Mouse (Mus musculus): ENCODE data around the gene Pln. TPM values are rescaled to one million over a fixed set of nuclear protein-coding genes. Genes with fewer than 3 reads are reported as not detected.
A peak's percentile ranks its signal among the peaks of the same experiment; 100 is the strongest.

Gene Pln
- polyA plus RNA-seq, 1 experiment = 109 TPM

GRCm38 (mm10) chr10:53332752-53333151 lies 4.7 kb upstream of the Pln start:
- H3K27ac ChIP-seq (ENCODE audit: control insufficient read depth, insufficient read depth, low read depth, low read length) = no peak overlapping the region
- TF ChIP-seq CTCF (IDR thresholded peaks at IDR 0.05; ENCODE audit: control insufficient read depth, insufficient read depth, insufficient replicate concordance, low read depth, low read length) = no peak
- TF ChIP-seq POLR2A (IDR thresholded peaks at IDR 0.05; ENCODE audit: control insufficient read depth, low read depth, low read length) = no peak
- H3K4me3 ChIP-seq (ENCODE audit: control insufficient read depth, low read depth, low read length) = no peak overlapping the region
- H3K36me3 ChIP-seq (ENCODE audit: control insufficient read depth, insufficient read depth, low read length) = no peaks in the 10 kb centered on the region
- H3K27me3 ChIP-seq (ENCODE audit: control insufficient read depth, insufficient read depth, low read length) = no peaks in the 10 kb centered on the region
- H3K4me1 ChIP-seq (ENCODE audit: control insufficient read depth, insufficient read depth, low read length) = no peaks in the 10 kb centered on the region

GRCm38 (mm10) chr10:53335266-53335665 lies 2.2 kb upstream of the Pln start:
- no peaks in the 10 kb centered on the region for H3K36me3 ChIP-seq (ENCODE audit: control insufficient read depth, insufficient read depth, low read length)
- peak overlapping the region; percentile 4; the same call in 1 of the 2 replicates for H3K4me3 ChIP-seq (ENCODE audit: control insufficient read depth, low read depth, low read length)
- H3K27ac ChIP-seq (ENCODE audit: control insufficient read depth, insufficient read depth, low read depth, low read length) = no peak overlapping the region
- no peaks in the 10 kb centered on the region for H3K4me1 ChIP-seq (ENCODE audit: control insufficient read depth, insufficient read depth, low read length)
- TF ChIP-seq CTCF (IDR thresholded peaks at IDR 0.05; ENCODE audit: control insufficient read depth, insufficient read depth, insufficient replicate concordance, low read depth, low read length) = no peak
- no peak for TF ChIP-seq POLR2A (IDR thresholded peaks at IDR 0.05; ENCODE audit: control insufficient read depth, low read depth, low read length)
- H3K27me3 ChIP-seq (ENCODE audit: control insufficient read depth, insufficient read depth, low read length) = no peaks in the 10 kb centered on the region

GRCm38 (mm10) chr10:53335974-53336373 lies 1.5 kb upstream of the Pln start:
- TF ChIP-seq POLR2A (IDR thresholded peaks at IDR 0.05; ENCODE audit: control insufficient read depth, low read depth, low read length) = no peak
- TF ChIP-seq CTCF (IDR thresholded peaks at IDR 0.05; ENCODE audit: control insufficient read depth, insufficient read depth, insufficient replicate concordance, low read depth, low read length) = no peak
- no peaks in the 10 kb centered on the region for H3K36me3 ChIP-seq (ENCODE audit: control insufficient read depth, insufficient read depth, low read length)
- no peaks in the 10 kb centered on the region for H3K27me3 ChIP-seq (ENCODE audit: control insufficient read depth, insufficient read depth, low read length)
- no peaks in the 10 kb centered on the region for H3K4me1 ChIP-seq (ENCODE audit: control insufficient read depth, insufficient read depth, low read length)
- no peak overlapping the region for H3K27ac ChIP-seq (ENCODE audit: control insufficient read depth, insufficient read depth, low read depth, low read length)
- no peak overlapping the region for H3K4me3 ChIP-seq (ENCODE audit: control insufficient read depth, low read depth, low read length)

- TF ChIP-seq CTCF (IDR thresholded peaks at IDR 0.05; ENCODE audit: control insufficient read depth, insufficient read depth, insufficient replicate concordance, low read depth, low read length) (no peak), POLR2A (IDR thresholded peaks at IDR 0.05; ENCODE audit: control insufficient read depth, low read depth, low read length) (no peak)
- Histone ChIP-seq H3K4me3 (ENCODE audit: control insufficient read depth, low read depth, low read length) (peak overlapping the region; percentile 56), H3K27ac (ENCODE audit: control insufficient read depth, insufficient read depth, low read depth, low read length) (no peak overlapping the region), H3K4me1 (ENCODE audit: control insufficient read depth, insufficient read depth, low read length) (no peaks in the 10 kb centered on the region), H3K36me3 (ENCODE audit: control insufficient read depth, insufficient read depth, low read length) (no peaks in the 10 kb centered on the region), H3K27me3 (ENCODE audit: control insufficient read depth, insufficient read depth, low read length) (no peaks in the 10 kb centered on the region)
Measured at GRCm38 (mm10) chr10:53339045-53339444, 1.6 kb downstream of the Pln start.

- no peak overlapping the region for H3K4me3 ChIP-seq (ENCODE audit: control insufficient read depth, low read depth, low read length)
- no peak overlapping the region for H3K27ac ChIP-seq (ENCODE audit: control insufficient read depth, insufficient read depth, low read depth, low read length)
- H3K36me3 ChIP-seq (ENCODE audit: control insufficient read depth, insufficient read depth, low read length) = no peaks in the 10 kb centered on the region
- TF ChIP-seq POLR2A (IDR thresholded peaks at IDR 0.05; ENCODE audit: control insufficient read depth, low read depth, low read length) = no peak
- no peak for TF ChIP-seq CTCF (IDR thresholded peaks at IDR 0.05; ENCODE audit: control insufficient read depth, insufficient read depth, insufficient replicate concordance, low read depth, low read length)
- no peaks in the 10 kb centered on the region for H3K27me3 ChIP-seq (ENCODE audit: control insufficient read depth, insufficient read depth, low read length)
- H3K4me1 ChIP-seq (ENCODE audit: control insufficient read depth, insufficient read depth, low read length) = no peaks in the 10 kb centered on the region
Measured at GRCm38 (mm10) chr10:53341288-53341965, 4.0 kb downstream of the Pln start.

- Histone ChIP-seq H3K27ac (ENCODE audit: control insufficient read depth, insufficient read depth, low read depth, low read length) (no peak overlapping the region), H3K27me3 (ENCODE audit: control insufficient read depth, insufficient read depth, low read length) (no peaks in the 10 kb centered on the region), H3K4me1 (ENCODE audit: control insufficient read depth, insufficient read depth, low read length) (no peaks in the 10 kb centered on the region), H3K4me3 (ENCODE audit: control insufficient read depth, low read depth, low read length) (no peak overlapping the region), H3K36me3 (ENCODE audit: control insufficient read depth, insufficient read depth, low read length) (no peaks in the 10 kb centered on the region)
- TF ChIP-seq POLR2A (IDR thresholded peaks at IDR 0.05; ENCODE audit: control insufficient read depth, low read depth, low read length) = no peak
- no peak for TF ChIP-seq CTCF (IDR thresholded peaks at IDR 0.05; ENCODE audit: control insufficient read depth, insufficient read depth, insufficient replicate concordance, low read depth, low read length)
Measured at GRCm38 (mm10) chr10:53342166-53342728, 4.8 kb downstream of the Pln start.

GRCm38 (mm10) chr10:53343384-53343783 lies 5.9 kb downstream of the Pln start:
- Histone ChIP-seq H3K36me3 (ENCODE audit: control insufficient read depth, insufficient read depth, low read length) (peaks cover under 1% of the 10 kb centered on the region), H3K27me3 (ENCODE audit: control insufficient read depth, insufficient read depth, low read length) (no peaks in the 10 kb centered on the region), H3K4me3 (ENCODE audit: control insufficient read depth, low read depth, low read length) (no peak overlapping the region; the same call in 1 of the 2 replicates), H3K27ac (ENCODE audit: control insufficient read depth, insufficient read depth, low read depth, low read length) (no peak overlapping the region), H3K4me1 (ENCODE audit: control insufficient read depth, insufficient read depth, low read length) (no peaks in the 10 kb centered on the region)
- TF ChIP-seq CTCF (IDR thresholded peaks at IDR 0.05; ENCODE audit: control insufficient read depth, insufficient read depth, insufficient replicate concordance, low read depth, low read length) (no peak), POLR2A (IDR thresholded peaks at IDR 0.05; ENCODE audit: control insufficient read depth, low read depth, low read length) (no peak)
